Comparison of ENCODE assay signal across 8 mouse cellular contexts in genomic region chr9:37229880-37230325, GRCm38 (mm10). TPM values are rescaled to one million over a fixed set of nuclear protein-coding genes. Genes with fewer than 3 reads are reported as not detected.
DNase-seq lines count a peak whose midpoint lies in the region; ATAC-seq and TF ChIP-seq lines count a peak whose summit lies in the region.

No protein-coding gene starts in this region.

- WGBS in forebrain, embryonic 11.5 days, result 0% methylated on average over 1 of the region's 1 CpGs
- WGBS in liver, embryonic 13.5 days (ENCODE audit: insufficient replicate concordance), result 0% methylated on average over 1 of the region's 1 CpGs

- no peak for TF ChIP-seq POLR2A in ES-Bruce4 (IDR thresholded peaks at IDR 0.05; ENCODE audit: insufficient read depth, low read length)
- no peak for TF ChIP-seq POLR2A in testis, adult 2 months (IDR thresholded peaks at IDR 0.05; ENCODE audit: control insufficient read depth, low read depth, low read length)

- H3K4me2 ChIP-seq in forebrain, embryonic 11.5 days (ENCODE audit: low read depth, low read length, severe bottlenecking), result no peak overlapping the region
- no peak overlapping the region for H3K4me2 ChIP-seq in liver, embryonic 13.5 days

- H3K36me3 ChIP-seq in ES-Bruce4 (ENCODE audit: control insufficient read depth, insufficient read depth, low read length, poor library complexity, severe bottlenecking), result no peaks in the 10 kb centered on the region
- H3K36me3 ChIP-seq in forebrain, embryonic 11.5 days (ENCODE audit: control insufficient read depth, insufficient read depth, low read length), result no peaks in the 10 kb centered on the region
- H3K36me3 ChIP-seq in liver, embryonic 13.5 days, result no peaks in the 10 kb centered on the region
- H3K36me3 ChIP-seq in testis, adult 2 months (ENCODE audit: control insufficient read depth, insufficient read depth, low read length), result no peaks in the 10 kb centered on the region

- H3K4me3 ChIP-seq in ES-Bruce4 (ENCODE audit: low read depth, low read length), result no peak overlapping the region
- H3K4me3 ChIP-seq in forebrain, embryonic 11.5 days (ENCODE audit: low read depth, low read length), result no peak overlapping the region
- no peak overlapping the region for H3K4me3 ChIP-seq in liver, embryonic 13.5 days (replicated peaks)
- no peak overlapping the region for H3K4me3 ChIP-seq in testis, adult 2 months (ENCODE audit: control insufficient read depth, low read depth, low read length)

- peak; percentile 41 for TF ChIP-seq CTCF in ES-Bruce4 (IDR thresholded peaks at IDR 0.05; ENCODE audit: low read depth, low read length)
- peak; percentile 12; the same call in 1 of the 2 replicates for TF ChIP-seq CTCF in testis, adult 2 months (IDR thresholded peaks at IDR 0.05; ENCODE audit: control insufficient read depth, insufficient read depth, insufficient replicate concordance, low read depth, low read length)

- peak; percentile 22 for DNase-seq in c-Kit-positive CD71-positive TER-119-negative erythroid progenitor cells, embryonic 14.5 days (ENCODE audit: low read depth)
- peak; percentile 71 for DNase-seq in forebrain, embryonic 11.5 days (ENCODE audit: low spot score)
- peak; percentile 83 to 84 for DNase-seq in heart, postnatal 10 days
- peak; percentile 58 to 70 for DNase-seq in kidney, postnatal 36 days
- DNase-seq in liver, embryonic 13.5 days, result no peak
- peak; percentile 51 to 54 for DNase-seq in natural killer cell, adult 2 months (ENCODE audit: low spot score in 2 of 2)

- intact Hi-C loops in heart, postnatal 10 days (cut with DNase I), result loop anchor here (1.0 to 2.0 kb wide), 4 partner anchors 53 to 335 kb away; no protein-coding TSS in a partner anchor

- H3K9ac ChIP-seq in ES-Bruce4 (ENCODE audit: low read depth, poor library complexity, severe bottlenecking), result no peak overlapping the region
- no peak overlapping the region for H3K9ac ChIP-seq in forebrain, embryonic 11.5 days (ENCODE audit: low read length)
- H3K9ac ChIP-seq in liver, embryonic 13.5 days, result no peak overlapping the region

- H3K9me3 ChIP-seq in ES-Bruce4 (replicated peaks; ENCODE audit: control insufficient read depth, insufficient read depth, low read length, poor library complexity, severe bottlenecking), result no peaks in the 10 kb centered on the region
- H3K9me3 ChIP-seq in forebrain, embryonic 11.5 days (ENCODE audit: control insufficient read depth, low read length), result no peaks in the 10 kb centered on the region
- H3K9me3 ChIP-seq in liver, embryonic 13.5 days (replicated peaks), result no peaks in the 10 kb centered on the region

- peak; percentile 82 for ATAC-seq in forebrain, embryonic 11.5 days (replicated peaks; ENCODE audit: low FRiP score)
- peak; percentile 64 for ATAC-seq in liver, embryonic 13.5 days (ENCODE audit: low read depth)

- H3K4me1 ChIP-seq in ES-Bruce4 (ENCODE audit: control insufficient read depth, insufficient read depth, low read length), result no peaks in the 10 kb centered on the region
- H3K4me1 ChIP-seq in forebrain, embryonic 11.5 days (replicated peaks; ENCODE audit: control insufficient read depth, insufficient read depth, low read length), result no peaks in the 10 kb centered on the region
- no peaks in the 10 kb centered on the region for H3K4me1 ChIP-seq in liver, embryonic 13.5 days (replicated peaks)
- no peaks in the 10 kb centered on the region for H3K4me1 ChIP-seq in testis, adult 2 months (ENCODE audit: control insufficient read depth, insufficient read depth, low read length)

- H3K27ac ChIP-seq in ES-Bruce4 (ENCODE audit: insufficient read depth, low read length), result no peak overlapping the region
- H3K27ac ChIP-seq in forebrain, embryonic 11.5 days (ENCODE audit: low read depth, low read length), result no peak overlapping the region
- H3K27ac ChIP-seq in liver, embryonic 13.5 days, result no peak overlapping the region
- H3K27ac ChIP-seq in testis, adult 2 months (ENCODE audit: control insufficient read depth, insufficient read depth, low read depth, low read length), result no peak overlapping the region

- H3K27me3 ChIP-seq in ES-Bruce4 (ENCODE audit: control insufficient read depth, insufficient read depth, low read length, poor library complexity, severe bottlenecking), result no peaks in the 10 kb centered on the region
- H3K27me3 ChIP-seq in forebrain, embryonic 11.5 days (ENCODE audit: control insufficient read depth, insufficient read depth, low read length), result no peaks in the 10 kb centered on the region
- no peaks in the 10 kb centered on the region for H3K27me3 ChIP-seq in liver, embryonic 13.5 days
- no peaks in the 10 kb centered on the region for H3K27me3 ChIP-seq in testis, adult 2 months (ENCODE audit: control insufficient read depth, insufficient read depth, low read length)

- TF ChIP-seq EP300 in ES-Bruce4 (IDR thresholded peaks at IDR 0.05; ENCODE audit: insufficient read depth, low read depth, low read length), result no peak

RNA-seq across cellular contexts. Expression of gene Tmem218, which starts 21.9 kb away (rescaled TPM):
- polyA plus RNA-seq in ES-Bruce4 (2011; ENCODE audit: insufficient read depth, insufficient read length, low read depth, missing spikeins), result 3.6 and 4.1 TPM in 2 replicates
- polyA plus RNA-seq in forebrain, embryonic 11.5 days (2014; fragmentation: Nextera tagmentation; extraction: Ambion mirVana), result 13.9 and 16.2 TPM in 2 replicates
- 1 to 10 TPM; 6.2 to 6.4 TPM for total RNA-seq in heart, postnatal 10 days (2021)
- polyA plus RNA-seq in liver, embryonic 13.5 days (2015; fragmentation: Nextera tagmentation; extraction: Ambion mirVana), result 3.8 TPM in 2 replicates
- 5.5 and 6.2 TPM in 2 replicates for polyA plus RNA-seq in testis, adult 2 months (2012; rRNA removed)

RNA-seq across cellular contexts. Expression of gene Slc37a2, which starts 25.6 kb away (rescaled TPM):
- 2.1 and 2.3 TPM in 2 replicates for polyA plus RNA-seq in ES-Bruce4 (2011; ENCODE audit: insufficient read depth, insufficient read length, low read depth, missing spikeins)
- polyA plus RNA-seq in forebrain, embryonic 11.5 days (2014; fragmentation: Nextera tagmentation; extraction: Ambion mirVana), result 1.4 and 2.2 TPM in 2 replicates
- total RNA-seq in heart, postnatal 10 days (2021), result 1 to 10 TPM; 1.4 to 2.1 TPM
- 1.5 and 1.7 TPM in 2 replicates for polyA plus RNA-seq in liver, embryonic 13.5 days (2015; fragmentation: Nextera tagmentation; extraction: Ambion mirVana)
- 4.9 and 5.4 TPM in 2 replicates for polyA plus RNA-seq in testis, adult 2 months (2012; rRNA removed)
